Mouse (Mus musculus) liver, embryonic 14.5 days (tissue): ENCODE measurements around the gene Mtf1.

ENCODE experiments used
- CTCF ChIP-seq: IDR thresholded peaks from 2 replicates; pipeline ENCODE4 v1.5.1; 2016; ENCODE audit warnings: antibody characterized with exemption, low read depth, control low read depth
- EP300 ChIP-seq: IDR thresholded peaks from 2 replicates; pipeline ENCODE4 v1.6.1; 2016; ENCODE audit warnings: antibody characterized with exemption, low read depth

DNA sequence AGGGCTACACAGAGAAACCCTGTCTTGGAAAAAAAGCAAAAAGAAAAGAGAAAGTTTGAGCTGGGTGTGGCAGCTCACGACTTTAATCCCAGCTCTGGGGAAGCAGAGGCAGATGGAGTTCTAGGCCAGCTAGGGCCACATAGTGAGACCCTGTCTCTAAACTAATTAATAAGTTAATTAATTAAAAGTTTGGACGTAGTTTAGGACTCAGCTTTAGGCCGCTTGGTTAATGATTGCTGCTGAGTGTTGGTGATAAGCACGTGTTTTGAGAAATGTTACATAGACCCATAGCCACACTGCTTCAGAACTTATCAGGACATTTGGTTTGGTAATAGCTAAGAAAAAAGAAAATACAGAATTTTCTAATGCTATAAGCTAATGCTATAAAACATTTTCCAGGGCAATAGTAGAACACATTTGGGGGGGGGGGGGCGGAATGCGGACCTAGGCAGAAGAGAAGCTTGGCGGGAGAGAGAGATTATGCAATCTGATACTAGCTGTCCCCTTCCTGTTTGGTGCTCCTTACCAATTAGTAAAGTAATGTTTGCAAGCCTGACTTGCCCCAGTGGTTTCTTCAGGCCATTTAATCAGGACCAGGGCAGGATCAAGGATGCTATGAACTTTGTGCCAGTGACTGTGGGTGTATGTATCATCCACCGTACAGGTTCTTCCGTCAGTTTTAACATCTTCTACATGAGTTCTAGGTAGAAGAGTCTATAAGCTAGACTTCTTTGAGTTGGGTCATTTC lies 7.4 kb downstream of the Mtf1 start:
- no peak for TF ChIP-seq CTCF
- TF ChIP-seq EP300, result no peak
